Mouse (Mus musculus) A20 (cell line): ENCODE results near the gene March4.

Source experiments
- DNase-seq: peaks from one replicate; pipeline ENCODE4 v3.0.0-alpha.2; 2011; ENCODE audit warnings: low read depth, low spot score

Gene March4

GRCm38 (mm10) chr1:72390420-72390819, 146.3 kb downstream of the March4 start:
- DNase-seq = no peak

DNA sequence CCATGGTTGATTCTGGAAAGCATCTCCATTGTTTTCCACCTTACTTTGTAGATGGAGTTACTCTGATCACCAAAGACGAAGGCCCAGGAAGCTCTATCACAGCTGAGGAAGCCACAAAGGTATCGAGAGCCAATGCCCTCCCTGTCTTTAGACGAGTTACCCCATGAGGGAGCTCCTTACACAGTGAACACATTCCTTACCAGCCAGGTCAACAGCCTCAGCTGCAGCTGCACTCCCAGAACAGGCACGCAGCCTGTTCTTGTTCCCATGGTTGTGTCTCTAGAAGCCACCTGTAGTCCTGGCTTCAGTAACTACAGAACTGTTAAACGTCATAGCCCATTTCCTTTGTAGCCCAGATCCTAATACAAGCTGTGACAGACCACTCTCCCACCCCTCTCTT, 153.1 kb downstream of the March4 start:
- no peak for DNase-seq

- DNase-seq = no peak
Measured at GRCm38 (mm10) chr1:72383056-72383455, 153.7 kb downstream of the March4 start.

DNA sequence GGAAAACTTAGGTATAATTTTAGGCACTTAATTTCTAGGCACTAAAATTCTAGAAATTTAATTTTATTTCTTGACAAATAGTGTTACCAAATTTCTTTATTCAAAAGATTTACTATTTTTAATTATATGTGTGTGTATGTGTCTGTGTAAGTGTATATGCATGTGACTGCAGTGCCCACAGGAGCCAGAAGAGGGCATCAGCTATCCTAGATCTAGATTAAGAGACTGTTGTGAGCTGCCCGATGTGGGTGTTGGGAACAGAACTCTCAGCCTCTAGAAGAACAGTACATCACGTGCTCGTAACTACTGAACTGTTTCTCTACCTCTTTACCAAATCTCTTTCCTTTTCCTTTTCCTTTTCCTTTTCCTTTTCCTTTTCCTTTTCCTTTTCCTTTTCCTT, 156.2 kb downstream of the March4 start:
- DNase-seq = no peak

DNA sequence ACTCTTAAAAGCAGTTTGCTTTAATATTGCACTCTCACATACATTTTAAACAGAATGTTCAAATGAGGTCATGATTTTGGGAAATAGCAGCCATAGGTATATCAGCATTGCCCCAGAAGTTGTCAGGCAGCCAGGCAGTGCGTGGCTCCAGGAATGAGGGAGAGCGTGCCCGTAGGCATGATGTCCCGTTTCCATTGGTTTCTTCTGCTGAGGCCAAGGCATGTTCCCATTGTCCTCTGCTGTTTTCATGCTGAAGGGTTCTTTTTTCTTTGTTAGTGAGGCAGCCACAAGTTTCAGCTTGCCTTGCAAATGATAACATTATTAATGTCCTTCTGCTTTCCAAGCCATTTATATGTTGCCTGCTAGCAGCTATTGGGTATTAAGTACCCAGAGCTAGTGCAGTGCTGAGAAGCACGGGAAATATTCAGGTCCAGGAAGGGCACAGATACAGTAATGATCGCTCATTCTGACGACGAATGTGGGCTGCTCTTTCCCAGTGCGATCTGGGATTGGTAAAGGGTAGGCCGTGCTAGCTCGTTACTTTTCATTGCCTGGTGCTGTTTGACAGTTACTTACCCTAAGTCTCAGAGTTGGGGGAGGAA, 156.9 kb downstream of the March4 start:
- DNase-seq = no peak

DNA sequence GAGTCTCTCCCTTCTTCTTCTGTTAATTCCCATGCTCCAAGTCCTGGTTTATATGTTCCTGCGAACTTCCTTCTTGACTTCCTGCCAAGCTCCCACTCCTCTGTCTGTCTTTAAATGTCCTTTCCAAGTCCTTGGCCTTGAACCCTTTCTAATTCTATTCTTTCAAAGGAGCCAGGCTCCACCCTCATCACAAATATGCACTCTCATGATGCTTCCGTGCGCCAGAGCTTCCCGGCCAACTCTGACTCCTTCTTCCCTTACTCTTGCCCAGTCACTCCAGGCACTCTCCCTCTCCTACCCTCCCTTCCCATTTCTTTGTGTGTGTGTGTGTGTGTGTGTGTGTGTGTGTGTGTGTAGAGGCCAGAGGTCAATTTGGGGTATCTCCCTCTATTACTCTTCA, 158.6 kb downstream of the March4 start:
- DNase-seq = no peak
